Mouse (Mus musculus) liver, embryonic 16.5 days (tissue): ENCODE measurements around the gene Morn2. TPM values are rescaled to one million over a fixed set of nuclear protein-coding genes. Genes with fewer than 3 reads are reported as not detected.

Experiments used
- ATAC-seq: fragments of 200-750 bp; cut with Nextera tagmentation; 2 replicates; pipeline ENCODE4 v1.8.0; 2017; ENCODE audit warnings: low read depth, mild to moderate bottlenecking, moderate number of reproducible peaks, moderate library complexity
- H3K27ac ChIP-seq: fragments of 300-500 bp; sonication (generic); 2 replicates; pipeline ENCODE4 v1.5.1; 2014; ENCODE audit warnings: mild to moderate bottlenecking, low read length
- H3K27me3 ChIP-seq: fragments of 300-500 bp; sonication (generic); 2 replicates; pipeline ENCODE4 v1.6.1; 2014; ENCODE audit warnings: low read depth, low read length, mixed read lengths; ENCODE audit not compliant: control insufficient read depth, insufficient read depth
- H3K36me3 ChIP-seq: fragments of 300-500 bp; sonication (generic); 2 replicates; pipeline ENCODE4 v1.6.1; 2014; ENCODE audit warnings: mild to moderate bottlenecking; ENCODE audit not compliant: control insufficient read depth, insufficient read depth
- H3K4me1 ChIP-seq: fragments of 300-500 bp; sonication (generic); 2 replicates; pipeline ENCODE4 v1.6.1; 2014; ENCODE audit warnings: low read depth, low read length, mixed read lengths; ENCODE audit not compliant: control insufficient read depth
- H3K4me2 ChIP-seq: fragments of 300-500 bp; sonication (generic); 2 replicates; pipeline ENCODE4 v1.6.1; 2014; ENCODE audit warnings: low read depth, low read length, mixed read lengths
- H3K4me3 ChIP-seq: fragments of 300-500 bp; sonication (generic); 2 replicates; pipeline ENCODE4 v1.5.1; 2014; ENCODE audit warnings: low read depth, mild to moderate bottlenecking, low read length
- H3K9ac ChIP-seq: fragments of 300-500 bp; sonication (generic); 2 replicates; pipeline ENCODE4 v1.6.1; 2014; ENCODE audit warnings: low read depth, low read length
- H3K9me3 ChIP-seq: fragments of 300-500 bp; sonication (generic); replicated peaks from 2 replicates; pipeline ENCODE4 v1.6.1; 2016; ENCODE audit warnings: low read length; ENCODE audit not compliant: control insufficient read depth
- WGBS: fragments of 180-500 bp; shearing (Covaris S2); extraction: QIAGEN DNeasy Blood & Tissue Kit; methylation state at CpG from one replicate; pipeline ENCODE4 v1.1.7; 2014; ENCODE audit not compliant: insufficient replicate concordance; 5-methylcytosine and 5-hydroxymethylcytosine counted together
- polyA plus RNA-seq: library from polyadenylated mRNA; unstranded; fragments of >200 nt; fragmentation: Nextera tagmentation; extraction: Ambion mirVana; gene quantifications from 2 replicates; pipeline ENCODE4 v1.2.1, GENCODE M21; 2015

Gene Morn2
- polyA plus RNA-seq, 1 experiment from 2014 or later = 6.4 TPM

GRCm38 (mm10) chr17:80278255-80278654 is 11.7 kb upstream of the Morn2 start:
- H3K4me1 ChIP-seq = no peaks in the 10 kb centered on the region
- H3K27ac ChIP-seq = no peak overlapping the region
- no peaks in the 10 kb centered on the region for H3K9me3 ChIP-seq
- peak; percentile 56 for ATAC-seq
- H3K9ac ChIP-seq = no peak overlapping the region
- no peak overlapping the region for H3K4me3 ChIP-seq
- no peaks in the 10 kb centered on the region; the same call in 1 of the 2 replicates for H3K36me3 ChIP-seq
- H3K4me2 ChIP-seq = no peak overlapping the region
- H3K27me3 ChIP-seq = no peaks in the 10 kb centered on the region
- 64% methylated on average over 4 of the region's 4 CpGs for WGBS

GRCm38 (mm10) chr17:80279340-80280070 is 10.5 kb upstream of the Morn2 start:
- Histone ChIP-seq H3K27ac (peak overlapping the region; percentile 36), H3K4me2 (no peak overlapping the region), H3K36me3 (no peaks in the 10 kb centered on the region), H3K27me3 (no peaks in the 10 kb centered on the region), H3K4me3 (no peak overlapping the region), H3K9ac (no peak overlapping the region), H3K9me3 (no peaks in the 10 kb centered on the region), H3K4me1 (no peaks in the 10 kb centered on the region)
- WGBS = 75% methylated on average over 8 of the region's 8 CpGs
- ATAC-seq = peak; percentile 47

GRCm38 (mm10) chr17:80284446-80284845 is 5.6 kb upstream of the Morn2 start:
- WGBS = 37% methylated on average over 4 of the region's 4 CpGs

GRCm38 (mm10) chr17:80288012-80288411 is 2.0 kb upstream of the Morn2 start:
- ATAC-seq = no peak
- H3K36me3 ChIP-seq = no peaks in the 10 kb centered on the region
- no peaks in the 10 kb centered on the region for H3K27me3 ChIP-seq
- no peaks in the 10 kb centered on the region for H3K9me3 ChIP-seq
- no peak overlapping the region for H3K27ac ChIP-seq
- H3K4me2 ChIP-seq = no peak overlapping the region
- H3K4me3 ChIP-seq = no peak overlapping the region
- 64% methylated on average over 6 of the region's 6 CpGs for WGBS
- H3K4me1 ChIP-seq = peaks cover 17% of the 10 kb centered on the region
- H3K9ac ChIP-seq = no peak overlapping the region

More at GRCm38 (mm10) chr17:80284446-80284845, 5.6 kb upstream of the Morn2 start:
- Histone ChIP-seq H3K9ac (no peak overlapping the region), H3K36me3 (no peaks in the 10 kb centered on the region), H3K4me3 (no peak overlapping the region), H3K4me1 (peaks cover 15% of the 10 kb centered on the region), H3K27me3 (no peaks in the 10 kb centered on the region), H3K27ac (no peak overlapping the region), H3K9me3 (no peaks in the 10 kb centered on the region), H3K4me2 (no peak overlapping the region)
- ATAC-seq = 0 out of 2 replicates have a peak, but pooled peaks have one; percentile 13

GRCm38 (mm10) chr17:80289280-80290073 is 526 bp upstream of the Morn2 start:
- no peaks in the 10 kb centered on the region for H3K36me3 ChIP-seq
- no peak; the same call in 1 of the 2 replicates for ATAC-seq
- H3K9me3 ChIP-seq = no peaks in the 10 kb centered on the region
- peaks cover 17% of the 10 kb centered on the region for H3K4me1 ChIP-seq
- H3K27me3 ChIP-seq = no peaks in the 10 kb centered on the region
- H3K9ac ChIP-seq = peak overlapping the region; percentile 78
- peak overlapping the region; percentile 94 for H3K4me2 ChIP-seq
- peak overlapping the region; percentile 71 for H3K27ac ChIP-seq
- WGBS = under 1% methylated on average over 30 of the region's 30 CpGs
- H3K4me3 ChIP-seq = peak overlapping the region; percentile 80

GRCm38 (mm10) chr17:80291148-80291547 is 1.1 kb downstream of the Morn2 start:
- H3K4me2 ChIP-seq = no peak overlapping the region
- WGBS = 17% methylated on average over 2 of the region's 2 CpGs

GRCm38 (mm10) chr17:80295258-80295657 is 5.3 kb downstream of the Morn2 start:
- H3K4me2 ChIP-seq = no peak overlapping the region
- H3K4me3 ChIP-seq = no peak overlapping the region
- no peak overlapping the region for H3K27ac ChIP-seq
- H3K4me1 ChIP-seq = no peaks in the 10 kb centered on the region
- no peak overlapping the region for H3K9ac ChIP-seq
- H3K36me3 ChIP-seq = no peaks in the 10 kb centered on the region
- no peaks in the 10 kb centered on the region for H3K9me3 ChIP-seq
- ATAC-seq = no peak
- 59% methylated on average over 5 of the region's 5 CpGs for WGBS
- H3K27me3 ChIP-seq = no peaks in the 10 kb centered on the region

More at GRCm38 (mm10) chr17:80291148-80291547, 1.1 kb downstream of the Morn2 start:
- no peak for ATAC-seq
- Histone ChIP-seq H3K4me1 (peaks cover 17% of the 10 kb centered on the region), H3K27me3 (no peaks in the 10 kb centered on the region), H3K9me3 (no peaks in the 10 kb centered on the region), H3K36me3 (no peaks in the 10 kb centered on the region), H3K9ac (no peak overlapping the region), H3K4me3 (no peak overlapping the region), H3K27ac (no peak overlapping the region)

GRCm38 (mm10) chr17:80298844-80299243 is 8.8 kb downstream of the Morn2 start:
- no peak for ATAC-seq
- no peaks in the 10 kb centered on the region for H3K4me1 ChIP-seq
- H3K4me3 ChIP-seq = no peak overlapping the region
- H3K9ac ChIP-seq = no peak overlapping the region
- H3K36me3 ChIP-seq = no peaks in the 10 kb centered on the region
- no peak overlapping the region for H3K4me2 ChIP-seq
- no peaks in the 10 kb centered on the region for H3K9me3 ChIP-seq
- H3K27ac ChIP-seq = no peak overlapping the region
- no peaks in the 10 kb centered on the region for H3K27me3 ChIP-seq
- 66% methylated on average over 5 of the region's 5 CpGs for WGBS

- Histone ChIP-seq H3K4me3 (no peak within 1 kb of the TSS), H3K27me3 (no peaks in the 10 kb centered on the region), H3K9ac (no peak within 1 kb of the TSS), H3K36me3 (no peaks in the 10 kb centered on the region), H3K4me1 (no peaks in the 10 kb centered on the region), H3K9me3 (no peaks in the 10 kb centered on the region), H3K4me2 (no peak within 1 kb of the TSS), H3K27ac (no peak within 1 kb of the TSS)
- 32% methylated on average over 1 of the region's 1 CpGs for WGBS
- no peak for ATAC-seq
These were observed 17.2 kb downstream of the Morn2 start, which contains the start of gene Arhgef33 for GRCm38 (mm10) chr17:80307251-80307650. TSS of gene Arhgef33 (plus strand) at chr17:80307407.
